Mouse (Mus musculus) liver, embryonic 11.5 days (tissue): ENCODE results near the gene Afm. TPM values are rescaled to one million over a fixed set of nuclear protein-coding genes. Genes with fewer than 3 reads are reported as not detected.
A peak's percentile ranks its signal among the peaks of the same experiment; 100 is the strongest.

ENCODE experiments used
- ATAC-seq: fragments of 200-750 bp; cut with Nextera tagmentation; replicated peaks from 2 replicates; pipeline ENCODE4 v1.8.0; 2017; ENCODE audit warnings: moderate number of reproducible peaks, mild to moderate bottlenecking, moderate TSS enrichment, moderate library complexity; ENCODE audit not compliant: low FRiP score
- DNase-seq: peaks from one replicate; pipeline ENCODE4 v3.0.0-alpha.2; 2017; ENCODE audit warnings: low spot score
- H3K27ac ChIP-seq: fragments of 300-500 bp; sonication (generic); 2 replicates; pipeline ENCODE4 v1.5.1; 2014; ENCODE audit warnings: mild to moderate bottlenecking, low read depth, low read length, control low read depth
- H3K27me3 ChIP-seq: fragments of 300-500 bp; sonication (generic); replicated peaks from 2 replicates; pipeline ENCODE4 v1.6.1; 2014; ENCODE audit warnings: low read length, mixed read lengths; ENCODE audit not compliant: control insufficient read depth, insufficient read depth
- H3K36me3 ChIP-seq: fragments of 300-500 bp; sonication (generic); 2 replicates; pipeline ENCODE4 v1.6.1; 2014; ENCODE audit warnings: mild to moderate bottlenecking, low read length, moderate library complexity, mixed read lengths; ENCODE audit not compliant: control insufficient read depth, insufficient read depth
- H3K4me1 ChIP-seq: fragments of 300-500 bp; sonication (generic); replicated peaks from 2 replicates; pipeline ENCODE4 v1.6.1; 2014; ENCODE audit warnings: low read length, mixed read lengths; ENCODE audit not compliant: control insufficient read depth, insufficient read depth
- H3K4me2 ChIP-seq: fragments of 300-500 bp; sonication (generic); 2 replicates; pipeline ENCODE4 v1.6.1; 2014; ENCODE audit warnings: mild to moderate bottlenecking, control low read depth, moderate library complexity
- H3K4me3 ChIP-seq: fragments of 300-500 bp; sonication (generic); 2 replicates; pipeline ENCODE4 v1.5.1; 2014; ENCODE audit warnings: low read depth, low read length, control low read depth
- H3K9ac ChIP-seq: fragments of 300-500 bp; sonication (generic); 2 replicates; pipeline ENCODE4 v1.6.1; 2014; ENCODE audit warnings: low read depth, low read length, control low read depth
- H3K9me3 ChIP-seq: fragments of 300-500 bp; sonication (generic); 2 replicates; pipeline ENCODE4 v1.6.1; 2016; ENCODE audit warnings: low read length, inconsistent platforms, mixed read lengths; ENCODE audit not compliant: control insufficient read depth
- WGBS: fragments of 180-500 bp; shearing (Covaris S2); extraction: QIAGEN DNeasy Blood & Tissue Kit; methylation state at CpG from one replicate; pipeline ENCODE4 v1.1.7; 2014; 5-methylcytosine and 5-hydroxymethylcytosine counted together
- polyA plus RNA-seq: library from polyadenylated mRNA; unstranded; fragments of >200 nt; fragmentation: Nextera tagmentation; extraction: Ambion mirVana; gene quantifications from 2 replicates; pipeline ENCODE4 v1.2.1, GENCODE M21; 2014

The Afm gene
- polyA plus RNA-seq, 1 experiment from 2014 or later, result 8.8 TPM

DNA sequence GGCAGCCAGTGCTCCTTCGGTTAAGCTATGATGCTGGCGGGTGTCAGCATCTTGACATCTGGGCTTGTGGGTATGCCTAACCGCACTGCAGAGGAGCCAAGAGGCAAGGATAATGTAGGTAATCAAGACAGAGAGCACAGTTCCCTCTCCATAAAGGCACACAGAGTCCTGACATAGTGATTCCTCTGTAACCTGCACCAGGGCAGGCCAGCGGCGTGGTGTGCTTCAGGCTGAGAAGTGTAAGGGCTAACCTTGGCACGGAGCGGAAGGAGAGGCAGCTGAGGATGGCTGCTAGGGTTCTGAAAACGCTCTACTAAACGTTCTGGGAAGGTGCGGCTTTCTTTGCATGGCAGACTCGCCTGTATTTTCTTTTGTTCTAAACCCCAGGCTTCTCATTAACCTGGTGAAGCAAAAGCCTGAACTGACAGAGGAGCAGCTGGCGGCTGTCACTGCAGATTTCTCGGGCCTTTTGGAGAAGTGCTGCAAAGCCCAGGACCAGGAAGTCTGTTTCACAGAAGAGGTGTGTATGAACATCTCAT, 11.3 kb upstream of the Afm start:
- 56% methylated on average over 13 of the region's 13 CpGs for WGBS
- H3K27me3 ChIP-seq, result no peaks in the 10 kb centered on the region
- H3K4me1 ChIP-seq, result no peaks in the 10 kb centered on the region
- no peaks in the 10 kb centered on the region for H3K9me3 ChIP-seq
- H3K4me2 ChIP-seq, result no peak overlapping the region
- H3K36me3 ChIP-seq, result no peaks in the 10 kb centered on the region
- DNase-seq (no peak), ATAC-seq (no peak)
- H3K4me3 ChIP-seq, result no peak overlapping the region
- no peak overlapping the region for H3K9ac ChIP-seq
- no peak overlapping the region for H3K27ac ChIP-seq

GRCm38 (mm10) chr5:90509828-90510592, 8.7 kb upstream of the Afm start:
- Histone ChIP-seq H3K9ac (no peak overlapping the region), H3K4me2 (no peak overlapping the region), H3K36me3 (no peaks in the 10 kb centered on the region), H3K4me1 (no peaks in the 10 kb centered on the region), H3K27ac (no peak overlapping the region), H3K27me3 (no peaks in the 10 kb centered on the region), H3K9me3 (no peaks in the 10 kb centered on the region), H3K4me3 (no peak overlapping the region)
- 81% methylated on average over 5 of the region's 5 CpGs for WGBS
- ATAC-seq, result peak; percentile 53
- DNase-seq, result no peak

GRCm38 (mm10) chr5:90512288-90512955, 6.3 kb upstream of the Afm start:
- Histone ChIP-seq H3K9me3 (no peaks in the 10 kb centered on the region), H3K4me2 (no peak overlapping the region), H3K9ac (no peak overlapping the region), H3K27me3 (no peaks in the 10 kb centered on the region), H3K4me3 (no peak overlapping the region), H3K27ac (no peak overlapping the region), H3K4me1 (no peaks in the 10 kb centered on the region), H3K36me3 (no peaks in the 10 kb centered on the region)
- DNase-seq (no peak), ATAC-seq (no peak)
- 73% methylated on average over 6 of the region's 6 CpGs for WGBS

GRCm38 (mm10) chr5:90515561-90515960, 3.2 kb upstream of the Afm start:
- H3K4me3 ChIP-seq, result no peak overlapping the region
- H3K4me1 ChIP-seq, result no peaks in the 10 kb centered on the region
- H3K9ac ChIP-seq, result no peak overlapping the region
- no peaks in the 10 kb centered on the region for H3K9me3 ChIP-seq
- WGBS, result 85% methylated on average over 6 of the region's 6 CpGs
- ATAC-seq, result no peak
- H3K36me3 ChIP-seq, result no peaks in the 10 kb centered on the region
- no peak for DNase-seq
- H3K27ac ChIP-seq, result no peak overlapping the region
- H3K27me3 ChIP-seq, result no peaks in the 10 kb centered on the region
- H3K4me2 ChIP-seq, result no peak overlapping the region

DNA sequence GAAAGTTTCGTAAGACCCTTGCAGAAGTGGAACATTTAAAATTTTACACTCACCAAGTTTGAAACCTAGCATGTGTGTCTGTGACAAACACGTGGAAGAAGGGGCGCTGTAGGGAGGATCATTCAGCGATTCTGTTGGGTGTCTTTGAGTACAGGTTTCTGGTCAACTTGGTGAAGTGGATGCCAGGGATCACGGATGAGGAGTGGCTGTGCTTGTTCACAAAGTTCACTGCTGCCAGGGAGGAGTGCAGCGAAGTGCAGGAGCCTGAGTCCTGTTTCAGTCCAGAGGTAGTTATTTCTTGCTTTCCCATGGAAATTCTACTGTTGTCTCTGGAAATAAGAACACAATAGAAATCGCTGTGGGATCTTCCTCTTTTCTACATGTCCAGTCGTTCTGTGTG, 32.5 kb downstream of the Afm start:
- Histone ChIP-seq H3K4me2 (no peak overlapping the region), H3K9me3 (no peaks in the 10 kb centered on the region), H3K36me3 (no peaks in the 10 kb centered on the region), H3K4me3 (no peak overlapping the region), H3K27ac (no peak overlapping the region), H3K4me1 (no peaks in the 10 kb centered on the region), H3K27me3 (no peaks in the 10 kb centered on the region), H3K9ac (no peak overlapping the region)
- no peak for DNase-seq
- WGBS, result 81% methylated on average over 8 of the region's 8 CpGs
- no peak for ATAC-seq

DNA sequence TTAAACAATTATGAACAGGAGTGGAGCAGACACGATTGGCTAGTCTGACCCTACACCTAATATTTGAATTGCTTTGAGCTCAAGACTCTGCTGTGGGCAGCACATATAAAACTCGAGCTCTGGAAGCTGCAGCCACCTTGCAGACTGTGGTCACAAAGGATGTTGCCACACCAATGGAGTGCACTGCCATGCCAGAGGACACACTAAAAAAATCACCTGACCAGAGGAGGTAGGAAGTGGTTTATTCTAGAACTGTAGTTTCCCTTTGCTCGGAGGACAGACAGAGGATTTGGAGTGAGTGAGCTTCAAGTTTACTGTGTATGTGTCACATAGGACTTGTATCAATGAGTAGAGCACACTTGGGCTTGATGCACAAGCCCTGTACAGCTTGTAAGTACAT, 37.3 kb downstream of the Afm start:
- Histone ChIP-seq H3K9me3 (no peaks in the 10 kb centered on the region), H3K4me1 (no peaks in the 10 kb centered on the region), H3K4me3 (no peak overlapping the region), H3K36me3 (no peaks in the 10 kb centered on the region), H3K27me3 (no peaks in the 10 kb centered on the region), H3K9ac (no peak overlapping the region), H3K4me2 (no peak overlapping the region), H3K27ac (no peak overlapping the region)
- no peak for DNase-seq
- ATAC-seq, result no peak
- WGBS, result 64% methylated on average over 3 of the region's 3 CpGs

GRCm38 (mm10) chr5:90560743-90561142, 42.0 kb downstream of the Afm start, which contains the start of gene 5830473C10Rik:
TSS of gene 5830473C10Rik (plus strand) at chr5:90561107.
- WGBS, result 81% methylated on average over 6 of the region's 6 CpGs
- Histone ChIP-seq H3K4me1 (no peaks in the 10 kb centered on the region), H3K4me2 (no peak within 1 kb of the TSS), H3K36me3 (no peaks in the 10 kb centered on the region), H3K9me3 (no peaks in the 10 kb centered on the region), H3K27ac (no peak within 1 kb of the TSS), H3K9ac (no peak within 1 kb of the TSS), H3K27me3 (no peaks in the 10 kb centered on the region), H3K4me3 (no peak within 1 kb of the TSS)
- DNase-seq (peak; percentile 24), ATAC-seq (no peak)

DNA sequence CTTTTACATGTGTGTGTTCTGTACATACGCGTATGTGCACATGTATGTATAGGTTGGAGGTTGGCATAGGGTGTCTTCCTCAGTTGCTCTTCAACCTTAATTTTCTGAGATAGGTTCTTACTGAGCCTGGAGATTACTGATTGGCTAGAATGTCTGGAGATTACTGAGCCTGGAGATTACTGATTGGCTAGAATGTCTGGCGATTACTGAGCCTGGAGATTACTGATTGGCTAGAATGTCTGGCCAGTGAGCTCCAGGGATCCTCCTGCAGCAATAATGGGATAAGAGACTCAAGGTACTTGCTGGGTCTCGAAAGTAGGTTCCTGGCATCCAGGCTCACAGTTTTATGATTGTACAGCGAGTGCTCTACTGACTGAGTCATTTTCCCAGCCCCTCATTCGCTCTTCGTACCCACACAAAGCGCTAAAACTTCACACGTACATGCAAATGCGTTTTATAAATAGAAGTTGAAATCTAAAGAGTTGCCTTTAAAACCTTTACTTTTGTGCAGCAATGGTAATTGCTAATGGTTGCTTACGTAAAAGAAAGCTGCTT, 43.1 kb downstream of the Afm start:
- 91% methylated on average over 11 of the region's 11 CpGs for WGBS
- H3K36me3 ChIP-seq, result no peaks in the 10 kb centered on the region
- DNase-seq (no peak), ATAC-seq (no peak)
- no peak overlapping the region for H3K27ac ChIP-seq
- no peak overlapping the region for H3K4me3 ChIP-seq
- H3K9ac ChIP-seq, result no peak overlapping the region
- H3K9me3 ChIP-seq, result no peaks in the 10 kb centered on the region
- H3K4me1 ChIP-seq, result no peaks in the 10 kb centered on the region
- no peaks in the 10 kb centered on the region for H3K27me3 ChIP-seq
- H3K4me2 ChIP-seq, result no peak overlapping the region
